Mouse (Mus musculus): Measurements from ENCODE around the gene Hsd17b11. TPM values are rescaled to one million over a fixed set of nuclear protein-coding genes. Genes with fewer than 3 reads are reported as not detected.
"Not testable (repeated sequence)": the region's sequence is repeated elsewhere in the genome, so short reads cannot be mapped to it uniquely, and the experiment has no call there.

Hsd17b11 gene
- total RNA-seq, 2 experiments from 2014 or later: 24.0 to 26.4 TPM

DNA sequence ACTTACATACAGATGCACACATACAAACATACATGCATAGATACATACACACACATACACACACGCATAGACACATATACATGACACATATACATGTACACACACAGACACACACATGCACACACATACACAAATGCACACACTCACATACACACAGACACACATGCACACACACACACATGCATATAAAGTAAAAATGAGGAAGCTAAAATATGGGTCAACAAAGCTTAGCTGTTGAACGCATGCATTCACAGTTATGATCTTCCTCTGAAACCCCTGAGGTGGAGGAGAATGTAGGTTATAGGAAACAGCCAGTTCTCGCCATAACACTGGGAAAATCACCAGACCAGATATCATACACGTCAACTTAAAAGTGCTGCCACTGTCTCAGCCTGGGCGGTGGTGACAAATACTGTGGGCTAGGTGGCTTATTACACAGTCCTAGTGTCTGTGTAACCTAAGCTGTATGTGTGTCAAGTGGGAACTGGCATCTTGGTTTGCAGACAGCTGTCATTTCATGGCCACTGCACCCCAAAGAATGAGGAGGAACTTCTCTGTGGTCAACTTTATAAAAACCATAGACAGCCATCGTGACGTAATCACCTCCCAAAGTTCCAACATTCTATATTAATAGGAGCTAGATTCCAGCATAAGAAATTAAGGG lies 43.7 kb downstream of the Hsd17b11 start:
- DNase-seq: no peak

DNA sequence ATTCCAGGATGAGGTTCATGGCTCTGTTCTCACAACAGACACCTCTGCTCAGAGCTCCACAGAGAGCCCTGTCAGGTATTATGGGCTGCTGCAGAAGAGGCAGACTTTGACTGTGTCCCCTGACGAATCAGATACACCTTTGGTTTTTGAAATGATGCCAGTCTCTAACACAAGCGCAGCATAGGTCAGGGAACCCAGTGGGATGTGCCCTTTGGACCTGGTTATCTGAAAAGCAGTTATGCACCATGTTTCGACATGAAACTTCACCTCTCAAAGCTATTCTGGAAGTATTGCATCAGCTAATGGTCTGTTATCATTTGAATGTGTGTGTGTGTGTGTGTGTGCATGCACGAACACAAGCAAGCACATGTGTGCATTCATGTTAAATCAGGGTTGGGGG lies 44.4 kb downstream of the Hsd17b11 start, which contains the start of gene Hsd17b13:
Hsd17b13 (minus strand) TSS at position 114 of the 400 bp plus-strand sequence.
- no peak for DNase-seq

DNA sequence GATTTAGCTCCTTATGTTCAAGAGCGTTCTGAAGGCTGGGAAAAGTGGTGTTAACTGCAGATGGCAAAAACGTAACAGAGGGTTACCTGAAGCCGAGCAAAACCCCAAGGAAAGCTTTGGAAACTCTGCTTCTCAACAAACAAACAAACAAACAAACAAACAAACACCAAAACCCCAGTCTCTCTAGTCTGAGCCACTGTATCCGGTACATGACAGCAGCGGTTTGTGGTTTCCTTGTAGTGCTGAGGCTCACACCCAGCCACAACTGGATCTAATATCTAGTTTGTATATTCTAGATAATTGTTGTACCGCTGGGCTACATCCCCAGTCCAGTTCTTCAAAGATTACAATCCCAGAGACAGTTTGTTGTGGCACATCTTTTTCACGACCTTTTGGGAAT lies 46.0 kb downstream of the Hsd17b11 start:
- DNase-seq: no peak

DNA sequence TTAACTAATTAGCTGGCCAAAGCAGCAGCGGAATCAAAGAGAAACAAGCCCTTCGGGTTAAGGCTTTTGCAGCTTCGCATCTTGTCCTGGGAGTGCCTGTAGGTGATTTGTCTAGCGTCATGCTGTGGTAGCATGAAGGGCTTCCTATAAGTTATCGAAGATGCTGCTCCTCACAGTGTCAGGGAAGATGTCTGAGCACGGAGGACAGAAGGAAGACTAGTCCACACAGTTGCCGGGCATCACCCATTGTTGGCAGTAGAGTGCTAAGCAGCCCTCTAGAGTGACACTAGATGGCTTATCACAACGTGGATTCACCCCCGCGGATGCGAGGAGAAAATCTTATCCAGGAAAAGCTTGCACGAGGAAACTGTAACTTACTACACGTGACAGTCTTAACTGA lies 48.9 kb downstream of the Hsd17b11 start:
- no peak for DNase-seq

DNA sequence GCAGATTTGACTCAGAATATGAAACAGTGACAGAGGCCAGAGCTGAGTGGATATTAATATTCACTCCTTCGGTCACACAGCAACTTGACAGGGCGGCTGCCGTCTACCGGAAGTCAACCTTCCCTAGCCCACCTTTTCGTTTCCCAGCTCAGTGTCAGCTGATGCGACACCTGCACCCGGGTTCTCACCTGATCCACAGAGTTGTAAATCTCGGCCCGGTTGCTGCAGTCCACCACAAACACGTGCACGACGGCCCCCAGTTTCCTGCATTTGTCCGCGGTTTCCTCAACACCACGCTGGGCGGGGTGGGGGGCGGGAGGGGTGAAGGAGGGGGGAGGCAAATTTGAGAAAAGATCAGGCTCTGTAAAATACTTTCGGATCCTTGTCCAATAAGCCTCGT lies 49.3 kb downstream of the Hsd17b11 start:
- no peak for DNase-seq

DNA sequence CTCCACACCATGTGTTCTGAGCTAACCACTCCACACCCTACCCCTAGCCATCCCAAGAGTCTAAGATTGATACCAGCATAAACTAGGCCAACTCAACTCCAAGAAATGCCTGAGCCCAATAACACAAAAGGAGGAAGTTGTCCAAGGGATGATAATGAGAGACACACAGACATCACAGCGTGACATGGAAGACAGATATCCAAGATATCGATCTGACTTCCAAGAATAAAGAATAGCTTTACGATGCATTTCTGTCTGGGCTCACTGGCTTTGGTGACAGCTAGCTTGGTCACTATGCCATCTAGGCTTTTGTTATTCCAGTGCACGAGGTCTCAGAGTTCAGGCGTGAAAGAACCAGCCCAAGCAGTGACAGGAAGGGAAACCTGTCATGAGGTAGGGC lies 50.7 kb downstream of the Hsd17b11 start:
- DNase-seq: no peak

DNA sequence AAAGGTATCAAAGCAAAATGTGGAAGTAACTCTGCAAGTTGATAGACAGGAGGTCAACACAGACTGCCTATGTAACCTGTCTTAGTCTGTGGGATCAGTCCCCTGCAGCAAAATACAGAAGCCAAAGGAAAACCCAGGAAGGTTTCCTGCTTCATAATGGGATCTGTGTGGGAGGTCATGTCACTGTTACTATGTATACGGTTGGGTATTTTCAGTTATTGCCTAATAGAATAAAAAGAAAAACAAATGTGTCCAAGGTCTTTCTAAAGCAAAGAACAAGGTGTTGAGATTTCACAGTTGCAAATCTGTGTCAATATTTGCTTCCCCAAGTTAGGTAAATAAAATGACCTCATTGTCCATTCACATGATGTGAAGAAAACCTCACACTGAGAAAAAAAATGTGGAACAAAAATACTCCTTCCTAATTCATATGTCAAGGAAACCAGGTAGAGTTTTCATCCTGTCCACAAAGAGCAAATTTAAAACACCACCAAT lies 58.7 kb downstream of the Hsd17b11 start:
- no peak for DNase-seq

DNA sequence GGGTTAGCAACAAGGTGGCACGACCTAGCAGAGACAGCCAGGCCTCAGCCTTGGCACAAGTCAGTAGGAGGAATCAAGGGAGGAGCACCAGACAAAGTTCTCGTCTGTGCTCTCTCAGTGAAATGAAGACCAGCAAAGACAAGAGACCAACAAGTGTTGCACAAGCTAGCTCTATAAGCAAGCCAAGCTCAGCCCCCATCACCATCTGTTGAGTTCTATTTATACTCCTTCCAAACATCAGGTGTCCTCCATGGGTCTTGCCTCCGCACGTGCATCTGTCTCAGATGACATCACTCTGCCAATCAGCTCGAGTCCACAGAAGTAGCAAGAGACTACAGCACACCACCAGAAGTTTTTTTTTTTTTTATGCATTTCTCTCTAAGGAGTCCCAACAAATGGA lies 67.1 kb downstream of the Hsd17b11 start:
- DNase-seq: no peak

DNA sequence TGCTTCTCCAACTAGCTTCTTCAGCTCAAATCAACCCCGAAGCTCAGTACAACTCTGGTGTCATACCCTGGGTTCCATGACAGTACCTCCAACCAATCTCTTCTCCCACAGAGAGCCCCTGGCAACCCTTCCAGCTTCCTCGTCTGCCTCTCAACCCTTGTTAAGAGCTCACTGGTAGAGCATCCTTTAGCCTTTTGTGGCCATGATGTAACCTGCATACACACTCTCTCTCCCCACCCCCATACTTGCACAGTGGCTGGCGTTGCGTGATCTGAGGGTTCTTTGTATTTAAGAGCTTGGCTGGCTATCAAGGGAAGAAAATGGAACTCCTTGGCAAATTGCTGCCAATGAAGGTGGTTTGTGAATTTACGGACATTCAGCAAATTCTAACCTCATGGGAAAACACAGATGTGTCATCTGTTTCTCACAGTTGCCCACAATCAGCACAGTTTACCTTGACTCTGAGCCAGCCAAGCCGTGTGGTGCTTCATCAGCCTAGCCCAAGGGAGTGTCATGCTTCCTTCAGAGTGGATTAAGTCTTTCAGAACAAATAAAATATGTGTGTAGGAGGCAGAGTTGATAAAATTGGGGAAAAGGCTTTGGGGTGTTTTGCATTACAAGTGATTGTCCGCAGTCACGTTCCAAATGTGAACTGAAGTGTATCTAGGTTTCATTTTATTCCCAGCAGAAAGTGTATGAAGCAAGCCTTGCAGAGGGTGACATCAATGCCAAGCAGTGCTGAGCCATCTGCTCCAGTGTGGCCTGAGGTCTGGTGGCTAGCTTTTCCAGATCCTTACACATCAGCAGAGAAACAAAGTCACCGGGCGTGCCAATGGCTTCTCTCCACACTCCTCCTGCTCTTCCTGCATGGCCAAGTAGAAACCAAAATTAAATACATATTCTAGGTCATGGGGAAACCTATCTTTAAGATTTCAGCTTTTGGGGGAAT lies 68.3 kb downstream of the Hsd17b11 start:
- peak; percentile 23 for DNase-seq

DNA sequence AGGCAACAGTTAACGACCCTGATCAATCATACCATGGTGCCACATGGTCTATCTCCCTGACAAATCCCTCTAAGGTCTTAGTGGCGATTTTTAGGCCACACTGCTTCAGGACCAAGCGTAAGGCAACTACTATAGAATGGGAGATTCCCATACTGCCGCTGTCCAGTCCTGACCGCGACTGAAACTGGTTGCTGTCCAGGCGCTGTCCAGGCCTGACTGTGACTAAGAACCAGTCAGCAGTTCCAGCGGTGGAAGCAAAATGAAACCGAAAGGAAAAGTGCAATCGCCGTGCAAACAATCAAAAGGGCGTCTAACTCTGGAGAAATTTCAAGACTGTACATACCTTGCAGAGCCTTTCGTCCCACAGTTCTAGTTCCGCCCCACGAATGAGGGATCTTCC lies 71.6 kb downstream of the Hsd17b11 start:
- not testable (repeated sequence) for DNase-seq

DNA sequence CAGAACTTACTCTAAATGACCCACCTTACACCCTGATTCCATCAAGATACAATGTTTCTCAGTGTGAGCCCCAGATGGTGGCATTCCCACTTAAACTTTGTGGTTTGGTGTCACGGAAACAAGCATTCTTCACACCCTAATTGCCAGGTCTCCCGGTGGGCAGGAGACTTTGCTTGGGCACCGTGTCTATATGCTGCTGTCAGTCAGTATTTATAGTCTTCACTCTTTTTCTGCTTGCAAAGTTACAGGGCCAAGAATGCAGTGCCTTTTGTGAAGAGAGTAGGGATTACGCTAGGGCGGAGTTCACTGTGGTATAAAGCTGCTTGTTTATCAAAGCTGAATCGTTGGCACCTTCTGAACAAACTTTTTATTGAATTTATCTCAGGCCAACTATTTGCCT lies 78.5 kb downstream of the Hsd17b11 start:
- no peak for DNase-seq

DNA sequence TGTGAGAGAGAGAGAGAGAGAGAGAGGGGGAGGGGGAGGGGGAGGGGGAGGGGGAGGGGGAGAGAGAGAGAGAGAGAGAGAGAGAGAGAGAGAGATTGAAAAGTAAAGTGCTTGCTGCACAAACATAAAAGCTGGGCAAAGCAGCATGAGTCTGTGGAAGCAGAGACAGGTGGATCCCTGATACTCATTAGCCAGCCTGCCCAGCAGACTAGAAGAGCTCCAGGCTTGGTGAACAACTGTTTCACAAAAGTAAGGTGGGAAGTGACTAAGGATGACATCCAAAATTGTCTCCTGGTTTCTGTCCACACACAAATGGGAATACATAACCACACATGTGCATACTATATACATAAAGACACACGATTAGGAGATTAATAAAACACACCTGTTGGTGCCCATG lies 81.9 kb downstream of the Hsd17b11 start:
- DNase-seq: no peak

Small RNA genes within 50 kb of the gene (microRNA-seq; reads per million reads assigned to microRNA genes)
- 0.20 to 1.0 reads per million in 2 experiments for gene Mir5619

Other genes starting within 250 kb of the Hsd17b11 start
- 10 to 100 TPM; 12.1 to 13.1 TPM for gene Klhl8, start 110.7 kb downstream of the Hsd17b11 start, total RNA-seq (2021)
- gene Hsd17b13, start 44.5 kb downstream of the Hsd17b11 start, total RNA-seq (2021): under 1 TPM in 1 of 2 experiments, not detected in 1; 0.26 TPM
- gene Nudt9, start 24.4 kb upstream of the Hsd17b11 start, total RNA-seq (2021): 10 to 100 TPM; 43.1 to 44.1 TPM
- not detected for gene Gm17660, start 55.7 kb upstream of the Hsd17b11 start, total RNA-seq (2021)
- gene Sparcl1, start 91.8 kb upstream of the Hsd17b11 start, total RNA-seq (2021): 100 to 1,000 TPM; 242 to 250 TPM
- not detected for gene Dspp, start 148.8 kb upstream of the Hsd17b11 start, total RNA-seq (2021)
- gene Dmp1, start 180.7 kb upstream of the Hsd17b11 start, total RNA-seq (2021): not detected